14 mouse cellular contexts compared by ENCODE assay signal in the genomic region with DNA sequence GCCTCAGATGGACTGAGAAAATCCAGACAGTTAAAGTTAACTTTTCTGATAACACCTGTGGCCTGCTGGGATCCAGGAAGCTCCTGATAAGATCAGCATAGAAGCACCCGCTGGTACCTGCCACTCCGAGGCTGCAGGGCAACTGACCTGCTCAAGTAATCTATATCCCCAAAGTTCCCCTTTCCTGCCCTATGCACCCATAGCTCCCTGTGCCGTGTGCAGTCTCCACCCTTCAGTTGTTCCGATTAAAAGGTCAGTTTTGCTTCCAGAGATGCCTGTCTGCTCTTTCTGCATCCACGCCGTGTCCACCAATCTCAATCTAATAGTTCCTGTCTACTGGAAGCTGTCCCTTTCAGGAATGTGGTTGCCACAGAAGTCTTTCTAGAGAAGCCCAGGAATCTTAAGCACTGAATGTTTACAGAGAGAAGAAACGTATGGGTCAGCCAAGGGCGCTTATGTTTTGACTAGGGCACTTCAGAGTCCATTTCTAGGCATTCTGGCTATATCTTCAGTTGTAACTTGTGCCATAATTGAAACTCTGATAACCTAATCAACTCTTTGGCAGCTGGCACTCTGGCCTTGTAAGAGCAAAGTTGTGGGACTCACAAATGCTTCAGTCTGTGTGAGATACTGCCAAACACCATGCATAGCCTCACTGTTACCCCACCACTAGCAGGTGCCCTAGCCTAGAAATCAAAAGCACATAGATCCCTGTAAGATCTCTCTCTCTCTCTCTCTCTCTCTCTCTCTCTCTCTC. TPM values are rescaled to one million over a fixed set of nuclear protein-coding genes. Genes with fewer than 3 reads are reported as not detected.
DNase-seq lines count a peak whose midpoint lies in the region; ATAC-seq and TF ChIP-seq lines count a peak whose summit lies in the region.
"Had no signal": no experiment of that assay in that cellular context is flagged by ENCODE, and none has a peak within 500 bp of the region (broad histone marks: within the 10 kb centered on the region; RNA-seq: fewer than 3 reads in every experiment).

No protein-coding gene starts in this region.

- H3K27ac ChIP-seq in heart, postnatal 0 days (ENCODE audit: low read depth): no peak overlapping the region
- H3K27ac ChIP-seq in MEL (ENCODE audit: control insufficient read depth, low read depth, low read length): peak overlapping the region; percentile 71
- no peak overlapping the region for H3K27ac ChIP-seq in intestine, embryonic 16.5 days (ENCODE audit: low read length)
- H3K27ac ChIP-seq in embryonic facial prominence, embryonic 10.5 days (replicated peaks): no peak overlapping the region
- H3K27ac ChIP-seq: embryonic facial prominence, embryonic 15.5 days; hindbrain, postnatal 0 days; midbrain, embryonic 12.5 days; neural tube, embryonic 12.5 days had no signal

- H3K36me3 ChIP-seq in heart, postnatal 0 days (replicated peaks; ENCODE audit: control insufficient read depth, insufficient read depth, low read length): peaks cover 5% of the 10 kb centered on the region; the same call in 1 of the 2 replicates
- peaks cover 0 to 68% of the 10 kb centered on the region in 2 experiments; a peak in 2 of 4 replicates for H3K36me3 ChIP-seq in MEL (ENCODE audit: control insufficient read depth in 1 of 2, insufficient read depth in 2 of 2, low read length in 2 of 2)
- H3K36me3 ChIP-seq in intestine, embryonic 16.5 days (ENCODE audit: control insufficient read depth, insufficient read depth, low read length): no peaks in the 10 kb centered on the region
- peaks cover 50% of the 10 kb centered on the region for H3K36me3 ChIP-seq in embryonic facial prominence, embryonic 10.5 days (replicated peaks)

- no peak for TF ChIP-seq RAD21 in MEL (IDR thresholded peaks at IDR 0.05; ENCODE audit: low read depth, low read length)

- no peak for DNase-seq in heart, postnatal 0 days (ENCODE audit: low spot score)
- no peak for DNase-seq in heart, adult 9 months (ENCODE audit: low spot score in 2 of 2)
- peak; percentile 56 for DNase-seq in MEL (ENCODE audit: low read depth, low spot score)
- no peak for DNase-seq in layer of hippocampus, postnatal 10 days (ENCODE audit: low spot score in 2 of 2)
- no peak for DNase-seq in embryonic facial prominence, embryonic 10.5 days (ENCODE audit: low spot score)
- DNase-seq in embryo, embryonic 10.5 days (ENCODE audit: low spot score): no peak
- DNase-seq: cerebellum, adult 9-11 months; heart, adult 18-20 months had no signal

- H3K4me2 ChIP-seq in heart, postnatal 0 days (ENCODE audit: low read depth, low read length): no peak overlapping the region
- H3K4me2 ChIP-seq in intestine, embryonic 16.5 days (ENCODE audit: low read depth, low read length): no peak overlapping the region
- H3K4me2 ChIP-seq: embryonic facial prominence, embryonic 15.5 days; midbrain, embryonic 12.5 days; neural tube, embryonic 12.5 days had no signal

- no peak for TF ChIP-seq POLR2A in MEL (IDR thresholded peaks at IDR 0.05; ENCODE audit: control insufficient read depth in 1 of 2, insufficient read depth in 1 of 2, low read depth in 1 of 2, low read length in 2 of 2, poor library complexity in 1 of 2)

- H3K79me2 ChIP-seq in MEL (ENCODE audit: control insufficient read depth, insufficient read depth, low read length, poor library complexity): no peaks in the 10 kb centered on the region

- H3K4me3 ChIP-seq in heart, postnatal 0 days (ENCODE audit: low read depth, low read length): no peak overlapping the region
- peak overlapping the region in 1 of 2 experiments; percentile 7; a peak in 1 of 4 replicates for H3K4me3 ChIP-seq in MEL (ENCODE audit: control insufficient read depth in 1 of 2, insufficient read depth in 1 of 2, low read depth in 2 of 2, low read length in 2 of 2)
- H3K4me3 ChIP-seq in intestine, embryonic 16.5 days (ENCODE audit: low read length): no peak overlapping the region
- no peak overlapping the region for H3K4me3 ChIP-seq in embryonic facial prominence, embryonic 10.5 days
- H3K4me3 ChIP-seq: embryonic facial prominence, embryonic 15.5 days; midbrain, embryonic 12.5 days; neural tube, embryonic 12.5 days had no signal

- no peak overlapping the region for H3K9ac ChIP-seq in heart, postnatal 0 days (replicated peaks; ENCODE audit: low read depth, low read length)
- H3K9ac ChIP-seq in MEL (ENCODE audit: control insufficient read depth, low read depth, low read length, poor library complexity, severe bottlenecking): no peak overlapping the region
- H3K9ac ChIP-seq in intestine, embryonic 16.5 days (ENCODE audit: low read depth, low read length): no peak overlapping the region
- H3K9ac ChIP-seq: embryonic facial prominence, embryonic 15.5 days; midbrain, embryonic 12.5 days; neural tube, embryonic 12.5 days had no signal

- no peaks in the 10 kb centered on the region for H3K27me3 ChIP-seq in heart, postnatal 0 days (ENCODE audit: control insufficient read depth, insufficient read depth, low read length)
- H3K27me3 ChIP-seq in MEL (ENCODE audit: control insufficient read depth in 1 of 2, insufficient read depth in 2 of 2, low read length in 2 of 2): no peaks in the 10 kb centered on the region
- no peaks in the 10 kb centered on the region for H3K27me3 ChIP-seq in intestine, embryonic 16.5 days (replicated peaks; ENCODE audit: control insufficient read depth, insufficient read depth, low read length)
- no peaks in the 10 kb centered on the region for H3K27me3 ChIP-seq in embryonic facial prominence, embryonic 10.5 days (replicated peaks; ENCODE audit: low read depth, poor library complexity, severe bottlenecking)
- H3K27me3 ChIP-seq: embryonic facial prominence, embryonic 15.5 days; midbrain, embryonic 12.5 days; neural tube, embryonic 12.5 days had no signal

- H3K4me1 ChIP-seq in heart, postnatal 0 days (ENCODE audit: control insufficient read depth, insufficient read depth): no peaks in the 10 kb centered on the region
- peaks cover 37 to 51% of the 10 kb centered on the region in 2 experiments for H3K4me1 ChIP-seq in MEL (ENCODE audit: control insufficient read depth in 1 of 2, insufficient read depth in 2 of 2, low read length in 2 of 2)
- H3K4me1 ChIP-seq in intestine, embryonic 16.5 days (ENCODE audit: control insufficient read depth, insufficient read depth, low read length): no peaks in the 10 kb centered on the region
- H3K4me1 ChIP-seq in embryonic facial prominence, embryonic 10.5 days: no peaks in the 10 kb centered on the region
- H3K4me1 ChIP-seq: embryonic facial prominence, embryonic 15.5 days; midbrain, embryonic 12.5 days; neural tube, embryonic 12.5 days had no signal

- ATAC-seq in heart, postnatal 0 days (ENCODE audit: insufficient read depth, low read depth): no peak
- peak; percentile 71 for ATAC-seq in intestine, embryonic 16.5 days
- peak; percentile 13; the same call in 1 of the 2 replicates for ATAC-seq in megakaryocyte, adult 5-6 weeks (ENCODE audit: poor library complexity, severe bottlenecking)
- ATAC-seq: hindbrain, postnatal 0 days had no signal

- H3K9me3 ChIP-seq in heart, postnatal 0 days (replicated peaks; ENCODE audit: control insufficient read depth, low read length): no peaks in the 10 kb centered on the region
- H3K9me3 ChIP-seq in MEL (replicated peaks; ENCODE audit: insufficient read depth, low read length): no peaks in the 10 kb centered on the region
- no peaks in the 10 kb centered on the region for H3K9me3 ChIP-seq in intestine, embryonic 16.5 days (ENCODE audit: control insufficient read depth, low read length)
- H3K9me3 ChIP-seq in embryonic facial prominence, embryonic 10.5 days: no peaks in the 10 kb centered on the region
- H3K9me3 ChIP-seq: embryonic facial prominence, embryonic 15.5 days; midbrain, embryonic 12.5 days; neural tube, embryonic 12.5 days had no signal

- 36% methylated on average over 8 of the region's 8 CpGs for WGBS in heart, postnatal 0 days
- WGBS in intestine, embryonic 16.5 days: 47% methylated on average over 8 of the region's 8 CpGs
- 79% methylated on average over 8 of the region's 8 CpGs for WGBS in embryonic facial prominence, embryonic 10.5 days

- 0 out of 2 replicates have a peak, but pooled peaks have one; percentile 3 for TF ChIP-seq CTCF in heart, postnatal 0 days (IDR thresholded peaks at IDR 0.05; ENCODE audit: low read depth)
- TF ChIP-seq CTCF in MEL (IDR thresholded peaks at IDR 0.05 in 2 of 3, conservative IDR thresholded peaks at IDR 0.05 in 1 of 3; ENCODE audit: control insufficient read depth in 1 of 3, insufficient read depth in 1 of 3, low read depth in 2 of 3, low read length in 3 of 3, poor library complexity in 1 of 3, severe bottlenecking in 1 of 3): no peak; a peak in 1 of 6 replicates

- no peak for TF ChIP-seq EP300 in heart, postnatal 0 days (IDR thresholded peaks at IDR 0.05; ENCODE audit: low read depth)
- TF ChIP-seq EP300 in MEL (IDR thresholded peaks at IDR 0.05; ENCODE audit: low read depth in 1 of 2, low read length in 2 of 2): peak; percentile 24 to 77; a peak in 2 of 4 replicates

TF ChIP-seq in MEL, 35 proteins besides CTCF, POLR2A, EP300 and RAD21 (continues in another document):
- no peak for TF ChIP-seq CHD2 (IDR thresholded peaks at IDR 0.05; ENCODE audit: low read length)
- no peak for TF ChIP-seq SIN3A (IDR thresholded peaks at IDR 0.05; ENCODE audit: low read length)
- TF ChIP-seq JUND (IDR thresholded peaks at IDR 0.05; ENCODE audit: low read depth, low read length): peak; percentile 78; the same call in 1 of the 2 replicates
- no peak for TF ChIP-seq USF2 (IDR thresholded peaks at IDR 0.05; ENCODE audit: borderline replicate concordance in 1 of 2, insufficient read depth in 1 of 2, low read depth in 1 of 2, low read length in 2 of 2)
- peak; percentile 72 for TF ChIP-seq GATA1 (IDR thresholded peaks at IDR 0.05; ENCODE audit: low read depth, low read length)
- TF ChIP-seq TCF12 (IDR thresholded peaks at IDR 0.05; ENCODE audit: low read depth, low read length): peak; percentile 69
- TF ChIP-seq NRF1 (IDR thresholded peaks at IDR 0.05; ENCODE audit: insufficient read depth, low read depth, low read length, poor library complexity, severe bottlenecking): no peak
- peak; percentile 74 for TF ChIP-seq TAL1 (IDR thresholded peaks at IDR 0.05; ENCODE audit: low read length)
- no peak for TF ChIP-seq MYC (IDR thresholded peaks at IDR 0.05; ENCODE audit: low read depth, low read length)

RNA-seq across cellular contexts. Expression of a gene that starts 57.7 kb away (rescaled TPM):
- 20.3 and 21.8 TPM in 2 replicates for total RNA-seq in heart, postnatal 0 days (2014; rRNA removed; ENCODE audit: low replicate concordance)
- polyA plus RNA-seq in heart, postnatal 0 days (2015; fragmentation: Nextera tagmentation; extraction: Ambion mirVana): 16.2 and 17.6 TPM in 2 replicates
- 12.1 and 17.0 TPM in 2 replicates for total RNA-seq in MEL (2012; rRNA removed)
- 10 to 100 TPM in 1 of 2 experiments, not detected in 1; 14.2 TPM for polyA plus RNA-seq in MEL (2012; ENCODE audit: insufficient read depth in 1 of 2, insufficient read length in 2 of 2, low read depth in 1 of 2, low replicate concordance in 2 of 2, missing spikeins in 1 of 2)
- polyA plus RNA-seq in intestine, embryonic 16.5 days (2015; fragmentation: Nextera tagmentation; extraction: Ambion mirVana): 23.5 and 24.9 TPM in 2 replicates
- 12.1 and 16.5 TPM in 2 replicates for total RNA-seq in megakaryocyte, adult 5-6 weeks (2015)
- total RNA-seq in megakaryocyte, adult 5-6 weeks (2017): 14.4 and 16.3 TPM in 2 replicates
- 10 to 100 TPM; 71.8 to 79.0 TPM for total RNA-seq in layer of hippocampus, postnatal 10 days (2021)
- polyA plus RNA-seq in embryonic facial prominence, embryonic 10.5 days (2016; fragmentation: Nextera tagmentation; extraction: Ambion mirVana): 63.3 and 66.0 TPM in 2 replicates
